Mouse (Mus musculus) bone marrow, adult 2 months (tissue): Measurements from ENCODE around the gene Zfp609.

Source experiments
- CTCF ChIP-seq: fragments of 200-500 bp; IDR thresholded peaks from 2 replicates; pipeline ENCODE4 v1.5.1; 2011; ENCODE audit warnings: low read length, control low read depth; ENCODE audit not compliant: control insufficient read depth, insufficient read depth
- POLR2A ChIP-seq: fragments of 200-500 bp; IDR thresholded peaks from 2 replicates; pipeline ENCODE4 v1.6.1; 2011; ENCODE audit warnings: low read depth, mild to moderate bottlenecking, control low read depth, low read length, borderline replicate concordance; ENCODE audit not compliant: control insufficient read depth

- TF ChIP-seq POLR2A (no peak), CTCF (no peak)
Measured at GRCm38 (mm10) chr9:65696337-65696736, 131.0 kb downstream of the Zfp609 start.
